Mouse (Mus musculus) colon, adult 2 months (tissue): ENCODE results near the gene Mrpl11. TPM values are rescaled to one million over a fixed set of nuclear protein-coding genes. Genes with fewer than 3 reads are reported as not detected.

Experiments used
- polyA plus RNA-seq: library from polyadenylated mRNA; depleted of rRNA; stranded (reverse); fragments of >200 nt; gene quantifications from 2 replicates; pipeline ENCODE4 v1.2.3, GENCODE M21; 2012; rRNA removed

The Mrpl11 gene
- 19.4 and 21.0 TPM in 2 replicates for polyA plus RNA-seq

DNA sequence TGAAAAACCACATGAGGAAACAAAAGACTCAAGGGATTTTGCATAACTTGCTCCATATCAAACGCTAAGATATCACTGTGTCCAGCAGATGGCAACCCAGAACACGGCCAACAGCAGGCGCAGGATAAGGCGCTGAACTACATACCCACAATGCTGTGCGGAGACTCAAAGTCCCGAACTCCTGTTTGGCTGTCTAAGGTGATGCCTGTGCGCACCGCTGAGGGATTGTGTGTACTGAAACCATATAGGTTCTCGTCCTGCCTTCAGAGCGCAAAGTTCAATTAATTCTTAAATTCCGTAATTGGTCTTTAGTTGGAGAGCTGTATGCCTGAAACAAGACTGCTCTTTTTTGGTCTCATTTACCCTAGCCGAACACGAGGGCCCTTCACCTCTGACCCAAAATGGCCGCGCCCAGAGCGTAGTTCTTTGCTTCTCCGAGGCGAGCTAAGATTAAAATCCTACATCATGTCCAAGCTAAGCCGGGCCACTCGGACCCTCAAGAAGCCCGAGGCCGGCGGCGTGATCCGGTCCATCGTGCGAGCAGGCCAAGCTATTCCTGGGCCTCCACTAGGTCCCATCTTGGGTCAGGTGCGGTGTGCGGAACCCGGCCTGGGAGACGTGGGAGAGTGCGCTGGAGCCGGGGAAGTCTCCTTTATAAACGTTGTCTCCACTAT is at the start of gene Mrpl11:
Mrpl11 (plus strand) TSS at position 220 of the 674 bp plus-strand sequence.

DNA sequence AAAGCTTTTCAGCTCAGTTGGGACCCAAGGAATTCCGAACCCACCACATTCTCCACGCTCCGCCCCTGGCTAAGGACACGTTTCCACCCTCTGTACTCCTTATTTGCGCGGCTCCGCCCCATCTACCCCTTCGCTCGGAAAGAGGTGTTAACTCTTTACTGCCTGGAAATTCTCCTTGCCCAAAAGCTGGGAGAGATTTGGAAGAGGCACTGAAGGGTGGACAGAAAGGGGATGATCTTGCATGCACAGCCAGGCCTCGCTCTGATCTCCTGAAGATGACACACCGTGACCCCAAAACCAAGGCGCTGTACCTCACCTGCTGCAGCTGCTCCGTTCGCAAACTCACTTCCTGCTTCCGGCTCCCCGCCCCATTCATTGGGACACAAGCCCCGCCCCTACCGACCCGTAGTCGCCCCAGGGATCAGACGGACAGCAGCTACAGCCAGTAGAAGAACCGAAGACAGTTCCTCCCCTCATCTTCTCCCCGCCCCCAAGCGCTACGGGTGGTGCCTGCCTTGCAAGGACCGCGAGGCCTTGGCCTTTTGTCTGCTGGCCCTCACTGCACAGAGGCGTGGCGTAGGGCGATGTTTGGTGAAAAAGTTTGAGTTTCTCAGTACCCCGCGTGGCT is 33.9 kb upstream of the Mrpl11 start, which contains the start of gene Dpp3:
Dpp3 (minus strand) TSS at position 384 of the 628 bp plus-strand sequence.

DNA sequence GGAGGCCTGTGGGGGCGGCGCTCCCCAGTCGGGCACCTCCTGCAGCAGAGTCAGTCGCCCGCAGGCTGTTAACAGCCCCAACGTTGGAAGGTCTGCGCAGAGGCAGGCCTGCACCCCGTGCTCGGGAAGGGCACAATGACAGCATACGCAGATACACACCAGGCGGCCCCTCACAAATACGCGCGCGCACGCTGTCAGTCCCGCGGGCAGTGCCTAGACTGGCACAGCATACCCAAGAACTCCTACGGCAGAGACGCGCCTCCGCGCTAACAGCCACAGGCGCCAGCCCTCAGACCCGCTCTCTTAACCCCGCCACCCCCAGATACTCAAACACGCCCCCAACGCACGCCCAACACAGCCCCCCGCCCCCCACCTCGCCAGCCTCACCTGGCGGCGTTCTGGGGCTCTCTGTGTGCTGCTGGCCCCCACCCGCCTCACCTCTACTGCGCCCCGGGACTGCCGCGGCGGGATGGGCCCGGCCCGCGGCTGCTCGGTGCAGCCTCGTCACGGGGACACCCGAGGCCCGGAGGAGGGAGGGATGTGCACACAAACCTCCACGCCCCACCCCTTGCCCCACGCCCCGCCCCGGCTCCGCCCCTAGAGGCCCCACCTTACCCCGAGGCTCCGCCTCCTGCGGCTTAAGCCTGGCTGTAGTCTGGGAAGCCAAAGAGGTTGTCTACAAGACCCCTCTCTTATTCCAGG is 19.2 kb upstream of the Mrpl11 start, which contains the start of gene Peli3:
Peli3 (minus strand) TSS at position 577 of the 702 bp plus-strand sequence.

DNA sequence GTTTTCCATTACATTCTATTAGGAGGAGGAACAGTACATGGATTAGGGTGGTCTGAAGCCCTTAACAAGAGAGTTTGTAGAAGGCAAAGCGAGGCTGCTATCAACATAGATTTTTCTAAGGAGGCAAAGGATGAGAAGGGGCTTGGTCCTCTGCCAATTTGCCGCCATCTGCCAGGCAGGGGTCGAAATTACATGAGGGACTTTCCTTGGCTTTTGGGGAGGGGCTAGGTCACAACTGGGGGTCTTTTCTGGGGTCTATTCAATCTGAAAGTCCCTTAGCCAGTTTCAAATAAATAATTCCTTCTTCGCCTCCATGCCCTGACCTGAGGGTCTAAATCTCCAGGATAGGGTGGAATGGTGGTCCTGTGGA is 28.3 kb downstream of the Mrpl11 start, which contains the start of gene Npas4:
Npas4 (minus strand) TSS at position 61 of the 370 bp plus-strand sequence.

Other genes with a start within 250 kb of the Mrpl11 start
- gene Rbm4b, start 205.7 kb upstream of the Mrpl11 start, polyA plus RNA-seq, result 4.0 and 4.6 TPM in 2 replicates
- 31.3 and 33.2 TPM in 2 replicates for gene Rbm4, start 168.2 kb upstream of the Mrpl11 start, polyA plus RNA-seq
- gene Gm21992, start 150.5 kb upstream of the Mrpl11 start, polyA plus RNA-seq, result 10.2 and 18.0 TPM in 2 replicates
- 63.9 and 69.5 TPM in 2 replicates for gene Rbm14, start 150.5 kb upstream of the Mrpl11 start, polyA plus RNA-seq
- 45.7 and 48.2 TPM in 2 replicates for gene Ccs, start 122.8 kb upstream of the Mrpl11 start, polyA plus RNA-seq
- 0.12 TPM in 1 of 2 replicates, not detected in the other for gene Ccdc87, start 122.8 kb upstream of the Mrpl11 start, polyA plus RNA-seq
- 79.6 and 90.6 TPM in 2 replicates for gene Ctsf, start 107.0 kb upstream of the Mrpl11 start, polyA plus RNA-seq
- gene Actn3, start 84.2 kb upstream of the Mrpl11 start, polyA plus RNA-seq, result 0.58 TPM in 2 replicates
- 31.6 and 38.3 TPM in 2 replicates for gene Zdhhc24, start 83.5 kb upstream of the Mrpl11 start, polyA plus RNA-seq
- 2.6 and 3.9 TPM in 2 replicates for gene Bbs1, start 55.5 kb upstream of the Mrpl11 start, polyA plus RNA-seq
- gene Dpp3, start 33.9 kb upstream of the Mrpl11 start, polyA plus RNA-seq, result 191 and 196 TPM in 2 replicates
- 3.7 and 3.9 TPM in 2 replicates for gene Peli3, start 19.0 kb upstream of the Mrpl11 start, polyA plus RNA-seq
- 2.5 and 3.3 TPM in 2 replicates for gene Npas4, start 28.2 kb downstream of the Mrpl11 start, polyA plus RNA-seq
- gene Slc29a2, start 61.7 kb downstream of the Mrpl11 start, polyA plus RNA-seq, result 9.9 and 14.0 TPM in 2 replicates
- 23.4 and 23.6 TPM in 2 replicates for gene B4gat1, start 76.7 kb downstream of the Mrpl11 start, polyA plus RNA-seq
- gene AC124502.3, start 76.7 kb downstream of the Mrpl11 start, polyA plus RNA-seq, result 1.2 and 2.4 TPM in 2 replicates
- gene Brms1, start 79.2 kb downstream of the Mrpl11 start, polyA plus RNA-seq, result 48.4 and 51.7 TPM in 2 replicates
- 14.7 and 15.9 TPM in 2 replicates for gene Rin1, start 88.3 kb downstream of the Mrpl11 start, polyA plus RNA-seq
- gene Cd248, start 105.9 kb downstream of the Mrpl11 start, polyA plus RNA-seq, result 28.2 and 34.2 TPM in 2 replicates
- gene Tmem151a, start 123.4 kb downstream of the Mrpl11 start, polyA plus RNA-seq, result 3.9 and 4.2 TPM in 2 replicates
- 254 and 277 TPM in 2 replicates for gene Yif1a, start 126.4 kb downstream of the Mrpl11 start, polyA plus RNA-seq
- gene Cnih2, start 136.4 kb downstream of the Mrpl11 start, polyA plus RNA-seq, result 3.3 and 4.0 TPM in 2 replicates
- gene Rab1b, start 144.9 kb downstream of the Mrpl11 start, polyA plus RNA-seq, result 211 and 244 TPM in 2 replicates
- 26.5 and 30.6 TPM in 2 replicates for gene Klc2, start 156.4 kb downstream of the Mrpl11 start, polyA plus RNA-seq